Mouse (Mus musculus) R1 (cell line): ENCODE results near the gene Defb15.
"Not testable (repeated sequence)": the region's sequence is repeated elsewhere in the genome, so short reads cannot be mapped to it uniquely, and the experiment has no call there.

Source experiments
- DNase-seq: peaks from one replicate; pipeline ENCODE4 v3.0.0-alpha.2; 2018; ENCODE audit warnings: low read depth, low spot score

Gene Defb15

DNA sequence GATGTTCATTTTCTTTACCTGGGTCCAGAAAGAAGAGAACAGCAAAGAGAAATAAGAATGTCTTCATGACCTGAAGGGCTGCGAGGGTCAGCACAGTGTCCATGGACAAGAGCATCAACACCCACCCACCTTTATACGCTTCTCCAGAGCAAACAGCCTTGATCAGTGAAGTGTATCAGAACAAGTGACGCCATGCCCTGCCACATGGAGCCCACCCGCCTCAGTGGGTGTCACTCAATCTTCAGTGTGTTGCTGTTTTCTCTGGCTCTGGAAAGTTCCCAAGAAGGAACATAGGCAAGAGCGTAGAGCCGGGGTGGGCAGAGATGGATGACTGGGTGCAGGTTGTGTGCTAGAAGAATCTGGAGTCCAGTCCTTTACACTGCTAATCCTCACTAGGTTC lies at the start of gene Defb15:
Gene Defb15 (minus strand): TSS at position 101 of the 400 bp plus-strand sequence.
- no peak for DNase-seq

DNA sequence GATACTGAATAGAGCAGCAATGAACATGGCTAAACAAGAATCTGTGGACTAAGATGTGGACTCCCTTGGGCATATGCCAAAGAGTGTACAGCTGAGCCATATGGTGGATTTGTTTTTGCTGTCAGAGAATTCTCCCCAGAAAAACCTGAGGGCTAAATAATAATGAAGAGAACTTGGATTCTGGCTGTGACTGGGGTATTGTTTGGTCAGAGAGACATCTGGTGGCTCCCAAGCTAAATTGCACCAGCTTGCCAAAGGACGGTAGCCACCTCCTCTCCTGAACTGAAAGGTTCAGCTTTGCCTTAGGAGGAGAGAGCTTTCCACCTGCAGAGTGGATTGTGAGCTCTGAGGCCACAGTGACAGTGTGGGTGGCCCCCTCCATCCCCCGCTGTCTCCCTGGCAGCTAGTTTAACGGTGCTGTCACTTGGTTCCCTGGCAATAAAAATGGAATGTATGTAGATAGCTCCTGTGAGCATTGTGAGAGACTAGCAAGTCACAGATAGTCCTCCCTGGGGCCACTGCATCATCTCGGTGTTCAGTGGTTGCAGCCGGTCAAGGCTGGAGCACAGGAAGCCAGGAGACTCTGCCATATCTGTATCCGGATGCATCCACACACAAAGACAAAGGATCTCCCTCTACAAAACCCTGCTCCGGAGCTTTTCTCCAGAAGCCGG lies 49.3 kb upstream of the Defb15 start:
- peak; percentile 46 for DNase-seq

DNA sequence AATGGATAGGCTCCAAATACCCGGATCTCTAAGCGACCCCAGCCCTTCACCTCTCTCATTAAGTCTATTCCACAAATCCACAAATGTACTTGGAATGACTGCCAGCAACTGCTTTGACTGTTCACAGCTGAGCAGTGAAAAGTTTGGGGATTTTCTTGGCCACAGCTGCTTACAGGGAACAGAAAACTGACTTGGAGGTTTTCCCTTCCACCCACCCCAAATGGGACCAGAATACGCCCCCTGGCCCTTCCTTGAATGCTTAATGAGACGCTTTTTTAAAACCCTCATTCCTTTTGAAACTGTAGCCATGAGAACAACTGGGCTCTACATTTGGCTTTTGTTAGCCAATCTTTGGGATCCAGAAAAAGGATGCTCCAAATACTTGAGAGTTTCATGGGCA lies 45.7 kb upstream of the Defb15 start:
- DNase-seq = no peak

- DNase-seq = no peak
Measured at GRCm38 (mm10) chr8:21969475-21969874, 37.0 kb upstream of the Defb15 start, which contains the start of gene Ccdc70. TSS of gene Ccdc70 (plus strand) at chr8:21969775.

GRCm38 (mm10) chr8:21966646-21967045 lies 34.1 kb upstream of the Defb15 start:
- no peak for DNase-seq

DNA sequence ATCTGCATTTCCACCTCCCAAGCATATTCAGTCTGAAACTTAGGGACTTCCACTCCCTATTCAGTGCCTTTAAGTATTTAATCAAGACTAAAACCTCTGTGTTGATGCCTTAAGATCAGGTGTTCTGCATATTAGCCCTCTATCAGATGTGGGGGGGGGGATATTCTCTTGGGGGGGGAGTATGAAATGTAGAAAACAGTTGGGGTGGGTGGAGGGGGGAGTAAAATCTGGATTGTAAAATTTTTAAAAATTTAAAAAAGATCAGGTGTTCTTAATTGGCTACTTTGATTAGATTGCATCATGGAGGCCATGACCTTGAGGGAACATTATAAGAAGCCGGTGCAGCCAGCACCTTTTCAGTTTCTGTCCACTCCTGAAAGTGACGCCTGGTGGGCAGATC lies 25.9 kb upstream of the Defb15 start, which contains the start of gene Fam90a1a:
Gene Fam90a1a (plus strand): TSS at position 301 of the 400 bp plus-strand sequence.
- DNase-seq = no peak

- peak; percentile 87 for DNase-seq
Measured at GRCm38 (mm10) chr8:21956336-21956735, 23.8 kb upstream of the Defb15 start.

DNA sequence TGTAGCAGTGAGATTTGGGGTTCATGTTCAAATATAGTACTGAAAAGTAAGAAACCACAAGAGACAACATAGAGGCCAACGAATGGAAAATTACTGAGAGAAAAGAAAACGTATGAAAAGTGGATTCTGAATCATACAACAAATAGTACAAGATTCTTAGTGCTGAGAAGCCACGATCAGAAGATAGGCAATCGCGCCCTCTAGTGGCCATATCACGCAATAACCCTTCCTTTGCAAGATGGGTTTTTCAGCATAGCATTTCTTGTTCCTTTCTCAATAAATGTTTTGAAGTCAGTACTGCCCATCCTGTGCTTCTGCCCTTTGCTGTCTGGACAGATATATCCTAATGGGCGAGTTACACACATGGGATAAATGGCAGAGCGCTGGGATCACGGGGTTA lies 22.8 kb upstream of the Defb15 start:
- DNase-seq = peak; percentile 60

- DNase-seq = no peak
Measured at GRCm38 (mm10) chr8:21947311-21948017, 15.0 kb upstream of the Defb15 start.

DNA sequence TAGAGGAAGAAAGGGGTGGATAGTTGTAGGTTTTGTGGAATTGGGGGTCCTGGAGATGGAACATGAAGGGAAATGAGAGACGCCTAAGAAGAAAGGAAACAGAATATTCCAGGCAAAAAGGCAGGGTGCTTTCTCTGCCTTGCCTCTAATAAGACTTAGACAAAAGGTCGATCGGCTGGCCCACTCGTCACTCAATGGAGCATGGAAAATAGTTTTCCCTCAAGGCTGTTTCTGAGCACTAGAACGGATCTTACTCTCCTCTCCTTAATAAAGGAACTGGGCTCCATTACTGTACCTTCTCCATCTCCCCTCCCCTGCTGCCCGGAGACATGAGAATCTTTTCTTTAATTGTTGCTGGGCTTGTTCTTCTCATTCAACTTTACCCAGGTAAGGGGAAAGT lies 14.0 kb upstream of the Defb15 start, which contains the start of gene Defb13:
Gene Defb13 (plus strand): TSS at position 301 of the 400 bp plus-strand sequence.
- DNase-seq = no peak

DNA sequence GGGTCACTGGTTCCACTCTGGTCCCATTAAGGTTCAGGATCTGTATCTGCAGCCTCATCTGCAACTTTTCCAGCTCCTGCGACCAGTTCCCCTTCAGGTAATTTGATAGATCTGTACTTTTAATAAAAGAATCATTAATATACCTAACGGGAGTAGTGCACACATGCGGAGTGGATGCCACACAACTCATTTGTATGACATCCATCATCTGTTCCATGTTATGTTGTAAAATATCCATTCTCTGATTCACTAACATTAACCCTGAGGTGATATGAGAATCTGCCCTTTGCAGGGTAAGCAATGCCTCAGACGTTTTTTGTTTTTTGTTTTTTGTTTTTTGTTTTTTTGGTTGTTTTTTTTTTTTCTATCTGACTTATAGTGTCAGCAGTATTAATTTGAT lies 5.5 kb upstream of the Defb15 start, which contains the start of gene Defb35:
Gene Defb35 (plus strand): TSS at position 301 of the 400 bp plus-strand sequence.
- DNase-seq = not testable (repeated sequence)

GRCm38 (mm10) chr8:21930754-21931153 lies 1.8 kb downstream of the Defb15 start:
- DNase-seq = not testable (repeated sequence)

DNA sequence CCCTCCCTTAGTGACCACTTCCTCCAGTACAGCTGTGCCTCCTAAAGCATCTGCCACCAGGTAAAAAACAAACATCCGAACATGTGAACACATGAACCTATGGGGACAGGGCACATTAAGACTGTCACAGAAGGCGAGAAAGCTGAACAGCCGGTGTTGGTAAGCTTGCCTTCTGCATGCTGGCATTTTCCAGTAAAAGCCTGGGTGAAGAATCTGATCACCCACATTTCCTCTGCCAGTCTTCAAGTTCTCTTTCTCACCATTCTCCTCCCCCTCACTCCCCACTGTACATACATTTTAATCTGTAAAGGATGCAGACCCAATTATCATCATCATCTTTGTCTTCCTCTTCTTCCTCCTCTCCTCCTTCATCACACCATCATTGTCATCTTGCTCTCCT lies 16.9 kb downstream of the Defb15 start:
- no peak for DNase-seq

DNA sequence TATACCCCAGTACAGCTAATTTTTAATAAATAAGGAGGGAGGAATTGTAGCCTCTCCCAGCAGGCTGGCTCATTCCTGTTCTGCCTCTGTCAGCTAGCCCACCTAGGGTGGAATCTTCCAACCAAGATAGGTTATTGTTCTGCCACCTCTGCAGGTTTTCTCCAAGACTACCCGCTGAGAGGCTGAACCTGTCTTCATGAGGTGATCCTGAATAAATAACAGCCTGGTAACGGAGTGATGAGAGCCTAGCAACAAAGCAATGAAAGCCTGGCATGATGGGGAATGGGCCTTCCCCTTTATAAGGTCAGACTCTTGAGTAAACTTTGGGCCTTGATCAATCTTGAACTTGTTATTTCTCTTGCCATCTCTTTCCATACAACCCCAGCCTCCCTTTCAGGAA lies 20.0 kb downstream of the Defb15 start:
- peak; percentile 69 for DNase-seq

DNA sequence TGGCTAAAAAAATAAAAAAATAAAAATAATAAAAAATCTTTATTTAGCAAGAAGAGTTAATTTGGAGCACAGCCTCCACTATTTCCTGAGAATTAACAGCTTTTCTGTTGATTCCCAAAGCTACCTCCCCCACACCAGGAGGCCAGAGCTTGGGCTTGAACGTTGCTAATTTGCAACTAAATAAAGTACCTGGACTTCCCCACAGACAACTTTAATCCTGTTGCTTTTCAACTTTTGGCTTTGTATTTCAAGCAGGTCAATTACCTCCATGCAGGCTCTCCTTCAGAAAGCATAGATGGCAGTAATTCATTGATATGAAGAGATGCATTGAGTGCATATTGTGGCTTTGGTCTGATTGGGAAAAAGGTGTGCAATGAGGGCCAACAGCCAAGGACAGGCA lies 20.6 kb downstream of the Defb15 start:
- peak; percentile 79 for DNase-seq

DNA sequence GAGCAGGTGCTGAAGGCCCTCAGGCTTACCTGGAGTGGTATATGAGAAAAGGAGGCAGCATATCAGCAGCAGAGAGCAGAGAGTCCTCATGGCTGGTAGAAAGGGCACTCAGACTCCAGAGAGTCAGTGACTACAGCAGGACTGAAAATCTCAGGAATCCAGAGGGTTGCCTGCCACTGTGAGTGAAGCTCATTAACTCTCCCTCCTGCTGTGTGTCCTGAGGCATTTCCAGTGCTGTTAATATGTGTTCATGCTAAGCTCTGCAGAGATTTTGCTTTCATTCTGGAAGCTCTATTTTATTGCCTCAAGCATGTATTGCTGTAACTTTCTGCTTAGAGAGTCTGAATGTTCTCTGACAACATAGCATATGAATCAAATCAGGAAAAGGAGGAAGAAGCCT lies 26.2 kb downstream of the Defb15 start, which contains the start of gene Defb11:
Gene Defb11 (minus strand): TSS at position 123 of the 400 bp plus-strand sequence.
- DNase-seq = not testable (repeated sequence)

- DNase-seq = not testable (repeated sequence)
Measured at GRCm38 (mm10) chr8:21885321-21885720, 47.2 kb downstream of the Defb15 start, which contains the start of gene Defb9. TSS of gene Defb9 (minus strand) at chr8:21885421.
